Mouse (Mus musculus): ENCODE results near the gene Gm8126. TPM values are rescaled to one million over a fixed set of nuclear protein-coding genes. Genes with fewer than 3 reads are reported as not detected.

Gene Gm8126
- not detected for polyA plus RNA-seq (2017; shearing (Covaris generic))

GRCm38 (mm10) chr14:43258349-43258748, at the start of gene Gm8126:
TSS of gene Gm8126 (plus strand) at chr14:43258649.

GRCm38 (mm10) chr14:43235204-43235603, 23.2 kb upstream of the Gm8126 start, which contains the start of gene Gm8122:
TSS of gene Gm8122 (minus strand) at chr14:43235304.

GRCm38 (mm10) chr14:43274986-43275511, 16.6 kb downstream of the Gm8126 start, which contains the start of gene Gm9732:
TSS of gene Gm9732 (plus strand) at chr14:43275036.

GRCm38 (mm10) chr14:43293503-43293902, 35.1 kb downstream of the Gm8126 start, which contains the start of gene Gm8127:
TSS of gene Gm8127 (minus strand) at chr14:43293832.

Other genes with a start within 250 kb of the Gm8126 start
- gene Gm10376, start 243.0 kb upstream of the Gm8126 start, polyA plus RNA-seq (2017; shearing (Covaris generic)), result not detected
- gene Gm8094, start 182.0 kb upstream of the Gm8126 start, polyA plus RNA-seq (2017; shearing (Covaris generic)), result not detected
- not detected for gene Gm8104, start 158.0 kb upstream of the Gm8126 start, polyA plus RNA-seq (2017; shearing (Covaris generic))
- not detected for gene Gm7233, start 78.8 kb upstream of the Gm8126 start, polyA plus RNA-seq (2017; shearing (Covaris generic))
- not detected for gene Gm8122, start 23.3 kb upstream of the Gm8126 start, polyA plus RNA-seq (2017; shearing (Covaris generic))
- gene Gm9732, start 16.4 kb downstream of the Gm8126 start, polyA plus RNA-seq (2017; shearing (Covaris generic)), result 0.91 TPM
- not detected for gene Gm8127, start 35.2 kb downstream of the Gm8126 start, polyA plus RNA-seq (2017; shearing (Covaris generic))
- gene 1700001F09Rik, start 89.2 kb downstream of the Gm8126 start, polyA plus RNA-seq (2017; shearing (Covaris generic)), result not detected
- gene Gm8138, start 157.7 kb downstream of the Gm8126 start, polyA plus RNA-seq (2017; shearing (Covaris generic)), result not detected

Data from effector memory CD4-positive, alpha-beta T cell, adult 7 months (primary cell).